Mouse (Mus musculus) testis, adult 2 months (tissue): ENCODE data around the gene Ctnna2.

Experiments
- CTCF ChIP-seq: fragments of 200-500 bp; IDR thresholded peaks from 2 replicates; pipeline ENCODE4 v1.5.1; 2012; ENCODE audit warnings: low read depth, mild to moderate bottlenecking, inconsistent platforms, low read length, moderate library complexity; ENCODE audit not compliant: control insufficient read depth, insufficient read depth, insufficient replicate concordance
- POLR2A ChIP-seq: fragments of 200-500 bp; IDR thresholded peaks from 2 replicates; pipeline ENCODE4 v1.6.1; 2012; ENCODE audit warnings: low read depth, mild to moderate bottlenecking, inconsistent platforms, low read length, moderate library complexity; ENCODE audit not compliant: control insufficient read depth

- TF ChIP-seq CTCF, result no peak
- no peak for TF ChIP-seq POLR2A
Observed at GRCm38 (mm10) chr6:77511805-77512204, 467.7 kb downstream of the Ctnna2 start.
